Mouse (Mus musculus): ENCODE results near the gene Eed.

- no peak for TF ChIP-seq GATA1 (IDR thresholded peaks at IDR 0.05; ENCODE audit: borderline replicate concordance, low read length)
- no peak for TF ChIP-seq FLI1 (IDR thresholded peaks at IDR 0.05; ENCODE audit: low read length)
Measured at GRCm38 (mm10) chr7:89966771-89967170, 14.0 kb downstream of the Eed start.
